In genomic region chr1:39097499-39097898, GRCm38 (mm10) we compare ENCODE assay signal across 13 mouse cellular contexts.
DNase-seq lines count a peak whose midpoint lies in the region; ATAC-seq and TF ChIP-seq lines count a peak whose summit lies in the region.
"Had no signal": no experiment of that assay in that cellular context is flagged by ENCODE, and none has a peak within 500 bp of the region (broad histone marks: within the 10 kb centered on the region; RNA-seq: fewer than 3 reads in every experiment).

No protein-coding gene starts in this region.

- H3K27ac ChIP-seq in midbrain, postnatal 0 days (ENCODE audit: low read depth, low read length), result no peak overlapping the region
- H3K27ac ChIP-seq: embryonic facial prominence, embryonic 10.5 days; heart, embryonic 15.5 days; hindbrain, embryonic 15.5 days; liver, embryonic 13.5 days had no signal

- TF ChIP-seq CTCF in midbrain, postnatal 0 days (IDR thresholded peaks at IDR 0.05), result no peak

- DNase-seq in thymus, postnatal 14 days, result peak; percentile 39
- no peak for DNase-seq in thymus, postnatal 10 days (ENCODE audit: low spot score in 2 of 2)
- DNase-seq in layer of hippocampus, adult 8-10 months (ENCODE audit: low spot score in 2 of 2), result peak; percentile 72 to 79
- DNase-seq in adrenal gland, postnatal 25 days, result no peak
- DNase-seq in heart, adult 9 months (ENCODE audit: low spot score in 2 of 2), result no peak
- DNase-seq in midbrain, postnatal 0 days (ENCODE audit: low spot score), result no peak
- DNase-seq: gastrocnemius, postnatal 25 days; liver, embryonic 13.5 days; lung, postnatal 36 days had no signal

- no peak for TF ChIP-seq POLR2A in myocyte (IDR thresholded peaks at IDR 0.05; ENCODE audit: insufficient read length, low read depth)

- H3K36me3 ChIP-seq in myocyte (ENCODE audit: control insufficient read depth, insufficient read depth), result no peaks in the 10 kb centered on the region
- no peaks in the 10 kb centered on the region for H3K36me3 ChIP-seq in midbrain, postnatal 0 days (ENCODE audit: insufficient read depth, low read length)
- H3K36me3 ChIP-seq: embryonic facial prominence, embryonic 10.5 days; heart, embryonic 15.5 days; hindbrain, embryonic 15.5 days; liver, embryonic 13.5 days had no signal

- no peak overlapping the region for H3K4me3 ChIP-seq in myocyte
- no peak overlapping the region for H3K4me3 ChIP-seq in midbrain, postnatal 0 days (ENCODE audit: low read depth, low read length)
- H3K4me3 ChIP-seq: embryonic facial prominence, embryonic 10.5 days; heart, embryonic 15.5 days; hindbrain, embryonic 15.5 days; liver, embryonic 13.5 days had no signal

- no peak overlapping the region for H3K9ac ChIP-seq in midbrain, postnatal 0 days (replicated peaks; ENCODE audit: low read length, poor library complexity, severe bottlenecking)
- H3K9ac ChIP-seq: heart, embryonic 15.5 days; hindbrain, embryonic 15.5 days; liver, embryonic 13.5 days had no signal

- H3K4me2 ChIP-seq in myocyte (ENCODE audit: low read depth), result peak overlapping the region; percentile 1
- H3K4me2 ChIP-seq in midbrain, postnatal 0 days (ENCODE audit: low read depth, low read length, poor library complexity, severe bottlenecking), result no peak overlapping the region
- H3K4me2 ChIP-seq: heart, embryonic 15.5 days; hindbrain, embryonic 15.5 days; liver, embryonic 13.5 days had no signal

- no peak overlapping the region for H3ac ChIP-seq in myocyte (ENCODE audit: control insufficient read depth, insufficient read length)

- no peaks in the 10 kb centered on the region for H3K27me3 ChIP-seq in myocyte (ENCODE audit: control insufficient read depth, insufficient read depth, insufficient read length)
- no peaks in the 10 kb centered on the region for H3K27me3 ChIP-seq in midbrain, postnatal 0 days (ENCODE audit: insufficient read depth, low read length)
- H3K27me3 ChIP-seq: heart, embryonic 15.5 days; hindbrain, embryonic 15.5 days; liver, embryonic 13.5 days had no signal

- no peaks in the 10 kb centered on the region for H3K9me3 ChIP-seq in midbrain, postnatal 0 days (ENCODE audit: low read length)
- H3K9me3 ChIP-seq: embryonic facial prominence, embryonic 10.5 days; heart, embryonic 15.5 days; hindbrain, embryonic 15.5 days; liver, embryonic 13.5 days had no signal

- WGBS in midbrain, postnatal 0 days, result 90% methylated on average over 10 of the region's 10 CpGs

- ATAC-seq in midbrain, postnatal 0 days (ENCODE audit: low FRiP score), result no peak

- H3K79me2 ChIP-seq in myocyte (ENCODE audit: control insufficient read depth, insufficient read depth), result no peaks in the 10 kb centered on the region

- no peaks in the 10 kb centered on the region for H3K4me1 ChIP-seq in midbrain, postnatal 0 days (ENCODE audit: insufficient read depth, low read length)
- H3K4me1 ChIP-seq: embryonic facial prominence, embryonic 10.5 days; hindbrain, embryonic 15.5 days; liver, embryonic 13.5 days had no signal

TF ChIP-seq in myocyte, 11 proteins besides CTCF, POLR2A, EP300 and RAD21:
- TF ChIP-seq MYOG (IDR thresholded peaks at IDR 0.05; ENCODE audit: control insufficient read depth in 1 of 3, insufficient read depth in 1 of 3, insufficient read length in 2 of 3, low read depth in 2 of 3), result no peak
- TF ChIP-seq REST (IDR thresholded peaks at IDR 0.05; ENCODE audit: insufficient read depth, insufficient read length), result no peak
- TF ChIP-seq TCF3 (IDR thresholded peaks at IDR 0.05; ENCODE audit: insufficient read length, low read depth), result no peak
- no peak for TF ChIP-seq SRF (IDR thresholded peaks at IDR 0.05; ENCODE audit: control insufficient read depth, insufficient read length, low read depth)
- no peak for TF ChIP-seq CEBPB (IDR thresholded peaks at IDR 0.05; ENCODE audit: insufficient read depth, poor library complexity, severe bottlenecking)
- no peak for TF ChIP-seq MYOD1 (IDR thresholded peaks at IDR 0.05; ENCODE audit: control insufficient read depth in 1 of 3, insufficient read length in 2 of 3, low read depth in 2 of 3)
- no peak for TF ChIP-seq MAX (IDR thresholded peaks at IDR 0.05; ENCODE audit: low read depth)
- no peak for TF ChIP-seq E2F4 (IDR thresholded peaks at IDR 0.05; ENCODE audit: insufficient read depth)
- no peak for TF ChIP-seq USF1 (IDR thresholded peaks at IDR 0.05; ENCODE audit: low read depth)
- TF ChIP-seq TCF12 (IDR thresholded peaks at IDR 0.05; ENCODE audit: insufficient read depth, poor library complexity, severe bottlenecking), result no peak
- no peak for TF ChIP-seq POLR2AphosphoS2 (IDR thresholded peaks at IDR 0.05; ENCODE audit: insufficient read length, low read depth)

Comparison
In these comparisons a context has a peak if more than half of its experiments do, and no peak if none do; other contexts are left out.
1. DNase-seq: peak in thymus, postnatal 14 days (single experiment) and layer of hippocampus, adult 8-10 months (2 of 2); none in thymus, postnatal 10 days (0 of 2), adrenal gland, postnatal 25 days (single experiment), heart, adult 9 months (0 of 2) and midbrain, postnatal 0 days (single experiment).